Mouse (Mus musculus) thymus, adult 2 months (tissue): ENCODE results near the gene Gm4724. TPM values are rescaled to one million over a fixed set of nuclear protein-coding genes. Genes with fewer than 3 reads are reported as not detected.
"Not testable (repeated sequence)": the region's sequence is repeated elsewhere in the genome, so short reads cannot be mapped to it uniquely, and the experiment has no call there.

Experiments
- DNase-seq: peaks from one replicate; pipeline ENCODE4 v3.0.0; 2021
- H3K27ac ChIP-seq: fragments of 200-500 bp; 2 replicates; pipeline ENCODE4 v1.5.1; 2012; ENCODE audit warnings: low read length, control low read depth; ENCODE audit not compliant: control insufficient read depth, insufficient read depth
- H3K27me3 ChIP-seq: fragments of 200-500 bp; 2 replicates; pipeline ENCODE4 v1.6.1; 2012; ENCODE audit warnings: mild to moderate bottlenecking, low read length, moderate library complexity, mixed read lengths; ENCODE audit not compliant: control insufficient read depth, insufficient read depth
- H3K36me3 ChIP-seq: fragments of 200-500 bp; 2 replicates; pipeline ENCODE4 v1.6.1; 2012; ENCODE audit warnings: mild to moderate bottlenecking, low read length, moderate library complexity; ENCODE audit not compliant: control insufficient read depth, insufficient read depth
- H3K4me1 ChIP-seq: fragments of 200-500 bp; replicated peaks from 2 replicates; pipeline ENCODE4 v1.6.1; 2012; ENCODE audit warnings: low read length; ENCODE audit not compliant: control insufficient read depth, insufficient read depth
- H3K4me3 ChIP-seq: fragments of 200-500 bp; 2 replicates; pipeline ENCODE4 v1.5.1; 2012; ENCODE audit warnings: mild to moderate bottlenecking, low read length, control low read depth, moderate library complexity; ENCODE audit not compliant: control insufficient read depth, insufficient read depth
- whole genome bisulfite sequencing: fragments of 180-500 bp; shearing (Covaris S2); methylation state at CpG from one replicate; pipeline ENCODE4 v1.1.7; 2018; 5-methylcytosine and 5-hydroxymethylcytosine counted together
- polyA plus RNA-seq: library from polyadenylated mRNA; depleted of rRNA; stranded (reverse); fragments of >200 nt; gene quantifications from 2 replicates; pipeline ENCODE4 v1.2.3, GENCODE M21; 2012; rRNA removed

The Gm4724 gene
- 6.5 and 8.9 TPM in 2 replicates for polyA plus RNA-seq

- not testable (repeated sequence) for H3K36me3 ChIP-seq, H3K27me3 ChIP-seq, H3K4me3 ChIP-seq, H3K27ac ChIP-seq, H3K4me1 ChIP-seq, DNase-seq
- no CpG with 5 or more reads among the region's 4 CpGs for whole genome bisulfite sequencing
Measured at GRCm38 (mm10) chr2:175435707-175436106, at the start of gene Gm4724. Gene Gm4724 (minus strand): TSS chr2:175435807.

GRCm38 (mm10) chr2:175469685-175470084 is 34.1 kb upstream of the Gm4724 start, which contains the start of gene Zfp965:
Gene Zfp965 (plus strand): TSS chr2:175469985.
- no CpG with 5 or more reads among the region's 6 CpGs for WGBS

More at GRCm38 (mm10) chr2:175469685-175470084, 34.1 kb upstream of the Gm4724 start, which contains the start of gene Zfp965:
- H3K27me3 ChIP-seq, DNase-seq, H3K4me1 ChIP-seq, H3K27ac ChIP-seq, H3K36me3 ChIP-seq, H3K4me3 ChIP-seq: not testable (repeated sequence)

Other genes with a start within 250 kb of the Gm4724 start
- gene Gm14391, start 228.9 kb downstream of the Gm4724 start, polyA plus RNA-seq = 7.3 and 7.7 TPM in 2 replicates
- not detected in 2 replicates for gene Gm14440, start 160.7 kb downstream of the Gm4724 start, polyA plus RNA-seq
- 2.7 and 3.0 TPM in 2 replicates for gene Gm4631, start 97.6 kb downstream of the Gm4724 start, polyA plus RNA-seq
- gene Zfp968, start 63.4 kb downstream of the Gm4724 start, polyA plus RNA-seq = 0.83 and 1.9 TPM in 2 replicates
- 0.75 and 0.82 TPM in 2 replicates for gene Zfp965, start 34.2 kb upstream of the Gm4724 start, polyA plus RNA-seq
- not detected in 2 replicates for gene Gm11007, start 208.2 kb upstream of the Gm4724 start, polyA plus RNA-seq